In genomic region chr5:66014437-66014836, GRCm38 (mm10) we compare ENCODE assay signal across 25 mouse cellular contexts. TPM values are rescaled to one million over a fixed set of nuclear protein-coding genes. Genes with fewer than 3 reads are reported as not detected.
DNase-seq lines count a peak whose midpoint lies in the region; ATAC-seq lines count a peak whose summit lies in the region.
"Had no signal": no experiment of that assay in that cellular context is flagged by ENCODE, and none has a peak within 500 bp of the region (broad histone marks: within the 10 kb centered on the region; RNA-seq: fewer than 3 reads in every experiment).

No protein-coding gene starts in this region.

- WGBS in intestine, embryonic 16.5 days, result 80% methylated on average over 2 of the region's 2 CpGs
- 93% methylated on average over 2 of the region's 2 CpGs for WGBS in stomach, embryonic 16.5 days

- peak; percentile 76 to 79 for DNase-seq in kidney, adult 8-10 months
- DNase-seq in kidney, postnatal 14 days, result peak; percentile 66
- DNase-seq in left cerebral cortex, adult 11 months (ENCODE audit: low spot score), result no peak
- DNase-seq in cerebellum, postnatal 4 days (ENCODE audit: low spot score in 2 of 2), result no peak
- no peak for DNase-seq in spleen, postnatal 10 days (ENCODE audit: low spot score in 2 of 2)
- DNase-seq in heart, postnatal 10 days, result no peak
- DNase-seq: adrenal gland, adult 8-10 months; cerebellum, adult 9-10 months; gastrocnemius, postnatal 14 days; heart, adult 2 months; lung, embryonic 14.5 days; lung, postnatal 36 days; right cerebral cortex, postnatal 25 days; thymus, postnatal 4 days had no signal

- peak overlapping the region; percentile 4 for H3K27ac ChIP-seq in intestine, embryonic 16.5 days (ENCODE audit: low read length)
- peak overlapping the region; percentile 4; the same call in 1 of the 2 replicates for H3K27ac ChIP-seq in stomach, embryonic 16.5 days (ENCODE audit: low read length)
- H3K27ac ChIP-seq: embryonic facial prominence, embryonic 12.5 days; forebrain, embryonic 13.5 days; heart, adult 2 months; hindbrain, embryonic 12.5 days; limb, embryonic 10.5 days; neural tube, embryonic 15.5 days had no signal

- no peaks in the 10 kb centered on the region for H3K9me3 ChIP-seq in intestine, embryonic 16.5 days (ENCODE audit: control insufficient read depth, low read length)
- no peaks in the 10 kb centered on the region for H3K9me3 ChIP-seq in stomach, embryonic 16.5 days (replicated peaks; ENCODE audit: control insufficient read depth, low read length)
- H3K9me3 ChIP-seq: embryonic facial prominence, embryonic 12.5 days; forebrain, embryonic 13.5 days; hindbrain, embryonic 12.5 days; limb, embryonic 10.5 days; neural tube, embryonic 15.5 days had no signal

- H3K36me3 ChIP-seq in intestine, embryonic 16.5 days (ENCODE audit: control insufficient read depth, insufficient read depth, low read length), result 0 out of 2 replicates have a peak, but pooled peaks cover 2% of the 10 kb centered on the region
- 0 out of 2 replicates have a peak, but pooled peaks cover 4% of the 10 kb centered on the region for H3K36me3 ChIP-seq in stomach, embryonic 16.5 days (ENCODE audit: control insufficient read depth, insufficient read depth, low read length)
- H3K36me3 ChIP-seq: embryonic facial prominence, embryonic 12.5 days; hindbrain, embryonic 12.5 days; limb, embryonic 10.5 days; neural tube, embryonic 15.5 days had no signal

- no peak overlapping the region for H3K9ac ChIP-seq in intestine, embryonic 16.5 days (ENCODE audit: low read depth, low read length)
- no peak overlapping the region for H3K9ac ChIP-seq in stomach, embryonic 16.5 days (ENCODE audit: low read length)
- H3K9ac ChIP-seq: embryonic facial prominence, embryonic 12.5 days; forebrain, embryonic 13.5 days; hindbrain, embryonic 12.5 days; lung, embryonic 14.5 days; neural tube, embryonic 15.5 days had no signal

- no peaks in the 10 kb centered on the region for H3K27me3 ChIP-seq in intestine, embryonic 16.5 days (replicated peaks; ENCODE audit: control insufficient read depth, insufficient read depth, low read length)
- no peaks in the 10 kb centered on the region for H3K27me3 ChIP-seq in stomach, embryonic 16.5 days (ENCODE audit: control insufficient read depth, insufficient read depth, low read length)
- H3K27me3 ChIP-seq: embryonic facial prominence, embryonic 12.5 days; forebrain, embryonic 13.5 days; hindbrain, embryonic 12.5 days; neural tube, embryonic 15.5 days had no signal

- H3K4me1 ChIP-seq in intestine, embryonic 16.5 days (ENCODE audit: control insufficient read depth, insufficient read depth, low read length), result no peaks in the 10 kb centered on the region
- H3K4me1 ChIP-seq in stomach, embryonic 16.5 days (ENCODE audit: control insufficient read depth, insufficient read depth, low read length), result no peaks in the 10 kb centered on the region; the same call in 1 of the 2 replicates
- H3K4me1 ChIP-seq: embryonic facial prominence, embryonic 12.5 days; forebrain, embryonic 13.5 days; hindbrain, embryonic 12.5 days; limb, embryonic 10.5 days; neural tube, embryonic 15.5 days had no signal

- intact Hi-C loops in heart, postnatal 10 days (cut with DNase I), result no loop called here

- no peak overlapping the region for H3K4me2 ChIP-seq in intestine, embryonic 16.5 days (ENCODE audit: low read depth, low read length)
- H3K4me2 ChIP-seq in stomach, embryonic 16.5 days (ENCODE audit: low read depth, low read length), result no peak overlapping the region
- H3K4me2 ChIP-seq: embryonic facial prominence, embryonic 12.5 days; forebrain, embryonic 13.5 days; hindbrain, embryonic 12.5 days; liver, embryonic 11.5 days; lung, embryonic 14.5 days; neural tube, embryonic 15.5 days had no signal

- H3K4me3 ChIP-seq in intestine, embryonic 16.5 days (ENCODE audit: low read length), result no peak overlapping the region
- H3K4me3 ChIP-seq in stomach, embryonic 16.5 days (replicated peaks; ENCODE audit: low read length), result no peak overlapping the region
- H3K4me3 ChIP-seq: embryonic facial prominence, embryonic 12.5 days; erythroblast, embryonic 14.5 days; forebrain, embryonic 13.5 days; heart, adult 2 months; hindbrain, embryonic 12.5 days; limb, embryonic 10.5 days; neural tube, embryonic 15.5 days had no signal

- ATAC-seq in intestine, embryonic 16.5 days, result peak; percentile 42
- 0 out of 2 replicates have a peak, but pooled peaks have one; percentile 17 for ATAC-seq in stomach, embryonic 16.5 days (ENCODE audit: insufficient read depth, low FRiP score)
- ATAC-seq: forebrain, embryonic 13.5 days; midbrain, embryonic 16.5 days had no signal

RNA-seq across cellular contexts. Expression of gene 9130230L23Rik, which starts 10.4 kb away (rescaled TPM):
- 2.0 and 2.5 TPM in 2 replicates for polyA plus RNA-seq in intestine, embryonic 16.5 days (2015; fragmentation: Nextera tagmentation; extraction: Ambion mirVana)
- polyA plus RNA-seq in stomach, embryonic 16.5 days (2015; fragmentation: Nextera tagmentation; extraction: Ambion mirVana), result 1.9 and 2.6 TPM in 2 replicates
- total RNA-seq in heart, postnatal 10 days (2021), result not detected
- total RNA-seq: heart, adult 2 months; layer of hippocampus, postnatal 25 days had no signal
- polyA plus RNA-seq: embryonic facial prominence, embryonic 12.5 days; erythroblast, embryonic 14.5 days; forebrain, embryonic 13.5 days; hindbrain, embryonic 12.5 days; liver, embryonic 11.5 days; midbrain, embryonic 16.5 days; neural tube, embryonic 15.5 days had no signal

Comparison
In these comparisons a context has a peak if more than half of its experiments do, and no peak if none do; other contexts are left out.
1. DNase-seq: peak in kidney, adult 8-10 months (2 of 2) and kidney, postnatal 14 days (single experiment); none in left cerebral cortex, adult 11 months (single experiment), cerebellum, postnatal 4 days (0 of 2), spleen, postnatal 10 days (0 of 2) and heart, postnatal 10 days (0 of 2).